In genomic region chr15:12479326-12479725, GRCm38 (mm10) we compare ENCODE assay signal across 8 mouse cellular contexts.
DNase-seq lines count a peak whose midpoint lies in the region; ATAC-seq lines count a peak whose summit lies in the region.

No protein-coding gene starts in this region.

- H3K4me2 ChIP-seq in heart, embryonic 11.5 days = no peak overlapping the region
- H3K4me2 ChIP-seq in intestine, embryonic 16.5 days (ENCODE audit: low read depth, low read length) = no peak overlapping the region

- no peak overlapping the region for H3K4me3 ChIP-seq in heart, embryonic 11.5 days (ENCODE audit: low read depth, low read length)
- no peak overlapping the region for H3K4me3 ChIP-seq in intestine, embryonic 16.5 days (ENCODE audit: low read length)

- no peaks in the 10 kb centered on the region for H3K9me3 ChIP-seq in heart, embryonic 11.5 days (replicated peaks; ENCODE audit: control insufficient read depth, low read length)
- H3K9me3 ChIP-seq in intestine, embryonic 16.5 days (ENCODE audit: control insufficient read depth, low read length) = no peaks in the 10 kb centered on the region

- WGBS in heart, embryonic 11.5 days (ENCODE audit: insufficient replicate concordance) = 63% methylated on average over 5 of the region's 5 CpGs
- WGBS in intestine, embryonic 16.5 days = 66% methylated on average over 5 of the region's 5 CpGs

- H3K36me3 ChIP-seq in heart, embryonic 11.5 days (ENCODE audit: control insufficient read depth, insufficient read depth, low read length) = no peaks in the 10 kb centered on the region
- H3K36me3 ChIP-seq in intestine, embryonic 16.5 days (ENCODE audit: control insufficient read depth, insufficient read depth, low read length) = no peaks in the 10 kb centered on the region

- no peak overlapping the region for H3K27ac ChIP-seq in heart, embryonic 11.5 days (ENCODE audit: low read depth, low read length)
- no peak overlapping the region for H3K27ac ChIP-seq in intestine, embryonic 16.5 days (ENCODE audit: low read length)

- no peaks in the 10 kb centered on the region for H3K27me3 ChIP-seq in heart, embryonic 11.5 days (ENCODE audit: control insufficient read depth, insufficient read depth, low read length)
- no peaks in the 10 kb centered on the region for H3K27me3 ChIP-seq in intestine, embryonic 16.5 days (replicated peaks; ENCODE audit: control insufficient read depth, insufficient read depth, low read length)

- H3K9ac ChIP-seq in heart, embryonic 11.5 days (ENCODE audit: low read depth, low read length) = no peak overlapping the region
- H3K9ac ChIP-seq in intestine, embryonic 16.5 days (ENCODE audit: low read depth, low read length) = no peak overlapping the region

- DNase-seq in heart, adult 8-10 months (ENCODE audit: low spot score) = peak; percentile 33
- DNase-seq in B cell, adult 2 months = peak; percentile 34 to 41
- peak; percentile 82 for DNase-seq in adipocyte (ENCODE audit: low spot score)
- DNase-seq in retina, postnatal 1 day = peak; percentile 60
- no peak for DNase-seq in cerebellum, adult 8-10 months
- DNase-seq in right cerebral cortex, postnatal 4 days = no peak

- 0 out of 2 replicates have a peak, but pooled peaks cover 4% of the 10 kb centered on the region for H3K4me1 ChIP-seq in heart, embryonic 11.5 days (ENCODE audit: control insufficient read depth, insufficient read depth, low read length)
- H3K4me1 ChIP-seq in intestine, embryonic 16.5 days (ENCODE audit: control insufficient read depth, insufficient read depth, low read length) = peaks cover 8% of the 10 kb centered on the region; the same call in 1 of the 2 replicates

- ATAC-seq in heart, embryonic 11.5 days (replicated peaks; ENCODE audit: insufficient number of reproducible peaks, low FRiP score, low TSS enrichment) = no peak
- peak; percentile 37; the same call in 1 of the 2 replicates for ATAC-seq in intestine, embryonic 16.5 days

Comparison
In these comparisons a context has a peak if more than half of its experiments do, and no peak if none do; other contexts are left out.
1. DNase-seq: peak in heart, adult 8-10 months (single experiment), B cell, adult 2 months (2 of 2), adipocyte (single experiment) and retina, postnatal 1 day (single experiment); none in cerebellum, adult 8-10 months (single experiment) and right cerebral cortex, postnatal 4 days (single experiment).